Mouse (Mus musculus): Measurements from ENCODE around the gene 1110065P20Rik.

DNA sequence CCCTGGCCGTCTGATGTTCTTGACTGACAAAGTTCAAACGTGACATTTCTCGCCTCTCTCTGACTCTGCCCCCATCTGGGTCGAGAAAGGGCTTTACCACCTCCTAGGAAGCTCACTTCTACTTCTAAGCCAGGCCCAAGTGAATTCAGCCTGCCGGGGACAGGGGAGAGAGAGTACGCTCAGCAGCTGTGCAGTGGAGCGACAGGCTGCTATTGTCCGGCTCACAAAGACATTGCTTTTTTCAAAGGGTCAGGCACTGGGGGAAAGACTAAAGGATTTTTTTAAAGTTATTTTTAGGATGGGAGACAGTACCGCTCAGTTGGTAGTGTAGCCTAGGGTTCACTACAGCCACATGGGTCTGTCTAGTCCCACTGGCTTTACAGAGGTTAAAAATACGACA is 47.4 kb upstream of the 1110065P20Rik start:
- TF ChIP-seq GATA1 (IDR thresholded peaks at IDR 0.05; ENCODE audit: borderline replicate concordance, low read length) (no peak), FLI1 (IDR thresholded peaks at IDR 0.05; ENCODE audit: low read length) (no peak)
